Mouse (Mus musculus): ENCODE data around the gene Snx30.

GRCm38 (mm10) chr4:59782853-59783684 is 22.6 kb upstream of the Snx30 start:
- TF ChIP-seq CTCF (conservative IDR thresholded peaks at IDR 0.05; ENCODE audit: low read length) (no peak), POU5F1 (IDR thresholded peaks at IDR 0.05; ENCODE audit: borderline replicate concordance, low read length) (no peak)

Measured in E14TG2a.4 (cell line).